Mouse (Mus musculus): ENCODE data around the gene Tmem150a. TPM values are rescaled to one million over a fixed set of nuclear protein-coding genes. Genes with fewer than 3 reads are reported as not detected.

Gene Tmem150a
- polyA plus RNA-seq, 1 experiment from 2014 or later = 15.3 TPM

DNA sequence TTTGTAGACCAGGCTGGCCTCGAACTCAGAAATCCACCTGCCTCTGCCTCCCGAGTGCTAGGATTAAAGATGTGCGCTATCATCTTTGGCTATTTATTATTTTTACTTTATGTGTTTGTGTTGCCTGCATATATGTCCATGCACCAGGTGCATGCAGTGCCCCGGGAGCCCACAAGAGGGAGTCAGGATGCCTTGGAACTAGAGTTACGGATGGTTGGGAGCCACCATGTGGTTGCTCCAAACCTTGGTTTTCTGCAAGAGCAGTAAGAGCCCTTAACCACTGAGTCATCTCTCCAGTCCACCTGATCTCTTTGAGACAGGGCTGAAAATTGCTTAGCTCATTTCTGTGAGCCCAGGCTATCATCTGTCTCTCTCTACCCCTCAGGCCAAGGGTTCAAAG, 51.9 kb downstream of the Tmem150a start:
- no peak overlapping the region for H3K27ac ChIP-seq (ENCODE audit: low read length)
- H3K36me3 ChIP-seq (ENCODE audit: control insufficient read depth, insufficient read depth, low read length) = no peaks in the 10 kb centered on the region
- no peaks in the 10 kb centered on the region for H3K9me3 ChIP-seq (ENCODE audit: control insufficient read depth, low read depth, low read length)
- H3K4me3 ChIP-seq (ENCODE audit: low read depth, low read length) = no peak overlapping the region
- no peaks in the 10 kb centered on the region for H3K27me3 ChIP-seq (ENCODE audit: control insufficient read depth, insufficient read depth, low read length)
- peak; percentile 67 for ATAC-seq (ENCODE audit: insufficient number of reproducible peaks, insufficient read depth, low FRiP score, low read depth)
- H3K9ac ChIP-seq (replicated peaks; ENCODE audit: low read depth, low read length) = no peak overlapping the region
- no peaks in the 10 kb centered on the region for H3K4me1 ChIP-seq (ENCODE audit: control insufficient read depth, insufficient read depth, low read length)
- 4% methylated on average over 5 of the region's 5 CpGs for WGBS
- H3K4me2 ChIP-seq (replicated peaks; ENCODE audit: low read depth, low read length) = no peak overlapping the region

Other genes starting within 250 kb of the Tmem150a start
- 7.9 and 9.9 TPM in 2 replicates for gene Atoh8, start 119.9 kb upstream of the Tmem150a start, polyA plus RNA-seq (2014; fragmentation: Nextera tagmentation; extraction: Ambion mirVana)
- not detected in 2 replicates for gene Sftpb, start 50.8 kb upstream of the Tmem150a start, polyA plus RNA-seq (2014; fragmentation: Nextera tagmentation; extraction: Ambion mirVana)
- gene Usp39, start 10.3 kb upstream of the Tmem150a start, polyA plus RNA-seq (2014; fragmentation: Nextera tagmentation; extraction: Ambion mirVana) = 52.3 and 52.5 TPM in 2 replicates
- gene 0610030E20Rik, start 8.1 kb upstream of the Tmem150a start, polyA plus RNA-seq (2014; fragmentation: Nextera tagmentation; extraction: Ambion mirVana) = 33.9 and 34.3 TPM in 2 replicates
- 106 and 109 TPM in 2 replicates for gene Rnf181, start 11.5 kb downstream of the Tmem150a start, polyA plus RNA-seq (2014; fragmentation: Nextera tagmentation; extraction: Ambion mirVana)
- 22.6 and 26.3 TPM in 2 replicates for gene Vamp5, start 25.0 kb downstream of the Tmem150a start, polyA plus RNA-seq (2014; fragmentation: Nextera tagmentation; extraction: Ambion mirVana)
- gene Vamp8, start 35.3 kb downstream of the Tmem150a start, polyA plus RNA-seq (2014; fragmentation: Nextera tagmentation; extraction: Ambion mirVana) = 194 and 206 TPM in 2 replicates
- gene Ggcx, start 58.9 kb downstream of the Tmem150a start, polyA plus RNA-seq (2014; fragmentation: Nextera tagmentation; extraction: Ambion mirVana) = 23.2 TPM in 2 replicates
- gene Mat2a, start 84.1 kb downstream of the Tmem150a start, polyA plus RNA-seq (2014; fragmentation: Nextera tagmentation; extraction: Ambion mirVana) = 333 and 352 TPM in 2 replicates
- 0.32 TPM in 1 of 2 replicates, not detected in the other for gene Sh2d6, start 166.3 kb downstream of the Tmem150a start, polyA plus RNA-seq (2014; fragmentation: Nextera tagmentation; extraction: Ambion mirVana)
- 82.6 and 85.0 TPM in 2 replicates for gene Capg, start 188.9 kb downstream of the Tmem150a start, polyA plus RNA-seq (2014; fragmentation: Nextera tagmentation; extraction: Ambion mirVana)
- gene Elmod3, start 243.0 kb downstream of the Tmem150a start, polyA plus RNA-seq (2014; fragmentation: Nextera tagmentation; extraction: Ambion mirVana) = 19.0 and 19.1 TPM in 2 replicates
- 17.0 and 21.9 TPM in 2 replicates for gene Retsat, start 243.0 kb downstream of the Tmem150a start, polyA plus RNA-seq (2014; fragmentation: Nextera tagmentation; extraction: Ambion mirVana)